Mouse (Mus musculus) midbrain, embryonic 12.5 days (tissue): ENCODE results near the gene Gm49601. TPM values are rescaled to one million over a fixed set of nuclear protein-coding genes. Genes with fewer than 3 reads are reported as not detected.

ENCODE experiments used
- ATAC-seq: fragments of 200-750 bp; cut with Nextera tagmentation; 2 replicates; pipeline ENCODE4 v1.8.0; 2017; ENCODE audit warnings: low read depth, moderate TSS enrichment, moderate library complexity; ENCODE audit not compliant: low FRiP score
- H3K27ac ChIP-seq: fragments of 300-500 bp; sonication (generic); replicated peaks from 2 replicates; pipeline ENCODE4 v1.5.1; 2016; ENCODE audit warnings: mild to moderate bottlenecking
- H3K27me3 ChIP-seq: fragments of 300-500 bp; sonication (generic); 2 replicates; pipeline ENCODE4 v1.6.1; 2016; ENCODE audit warnings: mild to moderate bottlenecking
- H3K36me3 ChIP-seq: fragments of 300-500 bp; sonication (generic); 2 replicates; pipeline ENCODE4 v1.6.1; 2016
- H3K4me1 ChIP-seq: fragments of 300-500 bp; sonication (generic); 2 replicates; pipeline ENCODE4 v1.6.1; 2016
- H3K4me2 ChIP-seq: fragments of 300-500 bp; sonication (generic); replicated peaks from 2 replicates; pipeline ENCODE4 v1.6.1; 2016; ENCODE audit warnings: mild to moderate bottlenecking, moderate library complexity
- H3K4me3 ChIP-seq: fragments of 300-500 bp; sonication (generic); 2 replicates; pipeline ENCODE4 v1.5.1; 2016; ENCODE audit warnings: mild to moderate bottlenecking
- H3K9ac ChIP-seq: fragments of 300-500 bp; sonication (generic); replicated peaks from 2 replicates; pipeline ENCODE4 v1.6.1; 2016; ENCODE audit warnings: mild to moderate bottlenecking, moderate library complexity
- H3K9me3 ChIP-seq: fragments of 300-500 bp; sonication (generic); 2 replicates; pipeline ENCODE4 v1.6.1; 2016; ENCODE audit warnings: mild to moderate bottlenecking
- WGBS: fragments of 180-500 bp; shearing (Covaris S2); methylation state at CpG from one replicate; pipeline ENCODE4 v1.1.7; 2016; 5-methylcytosine and 5-hydroxymethylcytosine counted together
- polyA plus RNA-seq: library from polyadenylated mRNA; unstranded; fragments of >200 nt; fragmentation: Nextera tagmentation; extraction: Ambion mirVana; gene quantifications from 2 replicates; pipeline ENCODE4 v1.2.1, GENCODE M21; 2016

The Gm49601 gene
- polyA plus RNA-seq, 1 experiment from 2014 or later, result 13.5 TPM

GRCm38 (mm10) chr16:18628206-18628947 is 2.1 kb upstream of the Gm49601 start:
- 58% methylated on average over 7 of the region's 7 CpGs for WGBS
- peaks cover 73% of the 10 kb centered on the region for H3K27me3 ChIP-seq
- H3K27ac ChIP-seq, result peak overlapping the region; percentile 86
- no peaks in the 10 kb centered on the region for H3K9me3 ChIP-seq
- ATAC-seq, result no peak
- peak overlapping the region; percentile 87 for H3K4me3 ChIP-seq
- H3K9ac ChIP-seq, result peak overlapping the region; percentile 95
- H3K36me3 ChIP-seq, result peaks cover 16% of the 10 kb centered on the region
- peak overlapping the region; percentile 84 for H3K4me2 ChIP-seq
- H3K4me1 ChIP-seq, result peaks cover 42% of the 10 kb centered on the region

- Histone ChIP-seq H3K9me3 (no peaks in the 10 kb centered on the region), H3K4me1 (peaks cover 42% of the 10 kb centered on the region), H3K27me3 (peaks cover 82% of the 10 kb centered on the region), H3K4me3 (peak overlapping the region; percentile 87), H3K27ac (no peak overlapping the region), H3K9ac (no peak overlapping the region), H3K36me3 (peaks cover 27% of the 10 kb centered on the region), H3K4me2 (peak overlapping the region; percentile 84)
- 53% methylated on average over 3 of the region's 3 CpGs for WGBS
- ATAC-seq, result no peak
Measured at GRCm38 (mm10) chr16:18627163-18627562, 936 bp upstream of the Gm49601 start.

- H3K4me1 ChIP-seq, result peaks cover 54% of the 10 kb centered on the region
- H3K27ac ChIP-seq, result no peak overlapping the region
- peaks cover 88% of the 10 kb centered on the region for H3K27me3 ChIP-seq
- peak overlapping the region; percentile 84 for H3K4me2 ChIP-seq
- H3K9ac ChIP-seq, result peak overlapping the region; percentile 49
- H3K9me3 ChIP-seq, result no peaks in the 10 kb centered on the region
- no peak; the same call in 1 of the 2 replicates for ATAC-seq
- H3K4me3 ChIP-seq, result peak overlapping the region; percentile 53
- peaks cover 30% of the 10 kb centered on the region for H3K36me3 ChIP-seq
- WGBS, result 12% methylated on average over 26 of the region's 26 CpGs
Measured at GRCm38 (mm10) chr16:18625791-18626311, 376 bp downstream of the Gm49601 start.

- Histone ChIP-seq H3K9me3 (no peaks in the 10 kb centered on the region), H3K4me2 (no peak overlapping the region), H3K4me3 (no peak overlapping the region; the same call in 1 of the 2 replicates), H3K36me3 (peaks cover 30% of the 10 kb centered on the region), H3K27me3 (peaks cover 90% of the 10 kb centered on the region), H3K4me1 (peaks cover 56% of the 10 kb centered on the region), H3K27ac (no peak overlapping the region), H3K9ac (no peak overlapping the region)
- no peak for ATAC-seq
- 38% methylated on average over 14 of the region's 14 CpGs for WGBS
Measured at GRCm38 (mm10) chr16:18625097-18625496, 1.1 kb downstream of the Gm49601 start.

GRCm38 (mm10) chr16:18624641-18625040 is 1.6 kb downstream of the Gm49601 start:
- H3K27ac ChIP-seq, result no peak overlapping the region
- no peak overlapping the region for H3K9ac ChIP-seq
- peaks cover 30% of the 10 kb centered on the region for H3K36me3 ChIP-seq
- H3K4me1 ChIP-seq, result peaks cover 54% of the 10 kb centered on the region
- peaks cover 94% of the 10 kb centered on the region for H3K27me3 ChIP-seq
- H3K4me2 ChIP-seq, result no peak overlapping the region
- ATAC-seq, result no peak
- H3K4me3 ChIP-seq, result no peak overlapping the region
- H3K9me3 ChIP-seq, result no peaks in the 10 kb centered on the region
- 17% methylated on average over 15 of the region's 15 CpGs for WGBS

- no peak overlapping the region for H3K9ac ChIP-seq
- H3K4me1 ChIP-seq, result peaks cover 50% of the 10 kb centered on the region
- whole genome bisulfite sequencing, result 25% methylated on average over 15 of the region's 15 CpGs
- H3K36me3 ChIP-seq, result peaks cover 30% of the 10 kb centered on the region
- H3K9me3 ChIP-seq, result no peaks in the 10 kb centered on the region
- no peak overlapping the region for H3K4me3 ChIP-seq
- H3K27me3 ChIP-seq, result peaks cover 100% of the 10 kb centered on the region
- no peak overlapping the region for H3K27ac ChIP-seq
- no peak for ATAC-seq
- H3K4me2 ChIP-seq, result no peak overlapping the region
Measured at GRCm38 (mm10) chr16:18623751-18624540, 2.3 kb downstream of the Gm49601 start.

GRCm38 (mm10) chr16:18622916-18623750 is 3.1 kb downstream of the Gm49601 start:
- Histone ChIP-seq H3K4me1 (peaks cover 42% of the 10 kb centered on the region), H3K9ac (no peak overlapping the region), H3K27ac (no peak overlapping the region), H3K4me3 (no peak overlapping the region), H3K36me3 (peaks cover 30% of the 10 kb centered on the region), H3K27me3 (peaks cover 100% of the 10 kb centered on the region), H3K4me2 (no peak overlapping the region), H3K9me3 (no peaks in the 10 kb centered on the region)
- WGBS, result 19% methylated on average over 29 of the region's 29 CpGs
- ATAC-seq, result no peak

GRCm38 (mm10) chr16:18622019-18622418 is 4.2 kb downstream of the Gm49601 start, which contains the start of gene Gp1bb:
Gene Gp1bb (minus strand): TSS chr16:18622403.
- peaks cover 36% of the 10 kb centered on the region for H3K4me1 ChIP-seq
- peak within 1 kb of the TSS; percentile 44 for H3K4me3 ChIP-seq
- H3K9me3 ChIP-seq, result no peaks in the 10 kb centered on the region
- no peak within 1 kb of the TSS for H3K27ac ChIP-seq
- peak within 1 kb of the TSS; percentile 66 for H3K4me2 ChIP-seq
- peaks cover 99% of the 10 kb centered on the region for H3K27me3 ChIP-seq
- 0 out of 2 replicates have a peak within 1 kb of the TSS, but pooled peaks have one; percentile 50 for H3K9ac ChIP-seq
- ATAC-seq, result no peak
- WGBS, result 6% methylated on average over 17 of the region's 17 CpGs
- peaks cover 30% of the 10 kb centered on the region for H3K36me3 ChIP-seq

- H3K27me3 ChIP-seq, result peaks cover 99% of the 10 kb centered on the region
- peak overlapping the region; percentile 44 for H3K4me3 ChIP-seq
- no peaks in the 10 kb centered on the region for H3K9me3 ChIP-seq
- no peak overlapping the region for H3K27ac ChIP-seq
- H3K4me2 ChIP-seq, result peak overlapping the region; percentile 66
- peaks cover 30% of the 10 kb centered on the region for H3K4me1 ChIP-seq
- H3K9ac ChIP-seq, result 0 out of 2 replicates have a peak overlapping the region, but pooled peaks have one; percentile 50
- peaks cover 30% of the 10 kb centered on the region for H3K36me3 ChIP-seq
- ATAC-seq, result no peak
- 2% methylated on average over 38 of the region's 38 CpGs for WGBS
Measured at GRCm38 (mm10) chr16:18621362-18622001, 4.7 kb downstream of the Gm49601 start.

GRCm38 (mm10) chr16:18620601-18621361 is 5.4 kb downstream of the Gm49601 start:
- Histone ChIP-seq H3K36me3 (peaks cover 30% of the 10 kb centered on the region), H3K27me3 (peaks cover 98% of the 10 kb centered on the region), H3K9ac (peak overlapping the region; percentile 50; the same call in 1 of the 2 replicates), H3K27ac (no peak overlapping the region), H3K4me3 (peak overlapping the region; percentile 44), H3K4me2 (peak overlapping the region; percentile 66), H3K4me1 (peaks cover 23% of the 10 kb centered on the region), H3K9me3 (no peaks in the 10 kb centered on the region)
- peak; percentile 13; the same call in 1 of the 2 replicates for ATAC-seq
- under 1% methylated on average over 72 of the region's 74 CpGs for WGBS
